21 mouse cellular contexts compared by ENCODE assay signal in the genomic region with DNA sequence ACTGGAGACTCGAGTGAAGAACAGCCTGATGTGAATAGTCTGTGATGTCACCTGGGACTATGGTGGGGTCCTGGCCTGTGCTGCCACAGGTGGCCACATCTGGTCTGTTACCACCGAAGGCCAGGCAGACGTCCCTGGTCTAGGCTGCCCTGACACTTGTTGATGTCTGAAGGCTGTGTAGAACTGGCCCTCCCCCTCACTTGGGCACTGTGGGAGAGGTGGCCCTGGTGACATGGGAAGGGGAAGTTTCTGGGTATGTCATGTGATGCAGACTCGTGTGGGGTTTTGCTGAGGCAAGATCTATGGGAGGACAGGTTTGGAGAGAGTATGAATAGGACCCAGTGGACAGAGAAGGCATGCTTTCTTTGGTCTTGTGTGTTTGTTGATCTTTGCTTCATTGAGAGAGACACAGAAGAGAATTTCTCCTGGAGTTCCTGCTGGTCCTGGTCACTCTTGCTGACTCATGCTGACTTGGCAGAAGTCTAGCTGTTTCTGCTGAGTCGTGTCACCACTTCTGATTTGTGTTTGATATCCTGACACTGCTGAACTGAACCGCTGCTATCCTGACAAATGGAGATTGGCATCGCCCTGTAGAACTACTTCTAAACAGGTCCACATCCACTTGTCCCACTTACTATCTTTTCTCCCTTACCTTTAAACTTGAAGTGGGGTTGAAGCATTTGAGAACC.
DNase-seq lines count a peak whose midpoint lies in the region; ATAC-seq and TF ChIP-seq lines count a peak whose summit lies in the region.
"Had no signal": no experiment of that assay in that cellular context is flagged by ENCODE, and none has a peak within 500 bp of the region (broad histone marks: within the 10 kb centered on the region; RNA-seq: fewer than 3 reads in every experiment).

No protein-coding gene starts in this region.

- no peaks in the 10 kb centered on the region for H3K79me2 ChIP-seq in MEL (ENCODE audit: control insufficient read depth, insufficient read depth, low read length, poor library complexity)

- no peak overlapping the region for H3K4me3 ChIP-seq in heart, embryonic 12.5 days
- no peak overlapping the region for H3K4me3 ChIP-seq in MEL (ENCODE audit: control insufficient read depth in 1 of 2, insufficient read depth in 1 of 2, low read depth in 2 of 2, low read length in 2 of 2)
- no peak overlapping the region for H3K4me3 ChIP-seq in liver, embryonic 12.5 days
- H3K4me3 ChIP-seq in intestine, embryonic 16.5 days (ENCODE audit: low read length), result no peak overlapping the region
- H3K4me3 ChIP-seq: embryonic facial prominence, embryonic 13.5 days; gastrocnemius, adult 2 months; heart, adult 2 months; stomach, embryonic 15.5 days had no signal

- H3K4me2 ChIP-seq in heart, embryonic 12.5 days, result no peak overlapping the region
- H3K4me2 ChIP-seq in liver, embryonic 12.5 days, result no peak overlapping the region
- H3K4me2 ChIP-seq in intestine, embryonic 16.5 days (ENCODE audit: low read depth, low read length), result no peak overlapping the region
- H3K4me2 ChIP-seq: embryonic facial prominence, embryonic 13.5 days; stomach, embryonic 15.5 days had no signal

- H3K27me3 ChIP-seq in heart, embryonic 12.5 days (replicated peaks), result no peaks in the 10 kb centered on the region
- H3K27me3 ChIP-seq in MEL (ENCODE audit: control insufficient read depth in 1 of 2, insufficient read depth in 2 of 2, low read length in 2 of 2), result no peaks in the 10 kb centered on the region
- no peaks in the 10 kb centered on the region for H3K27me3 ChIP-seq in liver, embryonic 12.5 days (replicated peaks)
- H3K27me3 ChIP-seq in intestine, embryonic 16.5 days (replicated peaks; ENCODE audit: control insufficient read depth, insufficient read depth, low read length), result no peaks in the 10 kb centered on the region
- H3K27me3 ChIP-seq: embryonic facial prominence, embryonic 13.5 days; stomach, embryonic 15.5 days had no signal

- ATAC-seq in heart, embryonic 12.5 days (ENCODE audit: insufficient number of reproducible peaks, low FRiP score), result peak; percentile 89
- ATAC-seq in liver, embryonic 12.5 days, result peak; percentile 64
- no peak for ATAC-seq in intestine, embryonic 16.5 days
- ATAC-seq: forebrain, postnatal 0 days; hindbrain, postnatal 0 days; lung, postnatal 0 days; midbrain, embryonic 16.5 days had no signal

- no peak for TF ChIP-seq EP300 in MEL (IDR thresholded peaks at IDR 0.05; ENCODE audit: low read depth in 1 of 2, low read length in 2 of 2)

- H3K9ac ChIP-seq in heart, embryonic 12.5 days, result no peak overlapping the region
- no peak overlapping the region for H3K9ac ChIP-seq in MEL (ENCODE audit: control insufficient read depth, low read depth, low read length, poor library complexity, severe bottlenecking)
- H3K9ac ChIP-seq in liver, embryonic 12.5 days, result no peak overlapping the region
- H3K9ac ChIP-seq in intestine, embryonic 16.5 days (ENCODE audit: low read depth, low read length), result no peak overlapping the region
- H3K9ac ChIP-seq: embryonic facial prominence, embryonic 13.5 days; forebrain, postnatal 0 days; stomach, embryonic 15.5 days had no signal

- no peaks in the 10 kb centered on the region for H3K36me3 ChIP-seq in heart, embryonic 12.5 days
- H3K36me3 ChIP-seq in MEL (ENCODE audit: control insufficient read depth in 1 of 2, insufficient read depth in 2 of 2, low read length in 2 of 2), result no peaks in the 10 kb centered on the region
- H3K36me3 ChIP-seq in liver, embryonic 12.5 days, result no peaks in the 10 kb centered on the region
- H3K36me3 ChIP-seq in intestine, embryonic 16.5 days (ENCODE audit: control insufficient read depth, insufficient read depth, low read length), result no peaks in the 10 kb centered on the region
- H3K36me3 ChIP-seq: embryonic facial prominence, embryonic 13.5 days; stomach, embryonic 15.5 days had no signal

- DNase-seq in heart, adult 18-20 months, result no peak
- peak; percentile 21 for DNase-seq in MEL (ENCODE audit: low read depth, low spot score)
- peak; percentile 21 for DNase-seq in adrenal gland, postnatal 10 days
- no peak for DNase-seq in left cerebral cortex, postnatal 10 days (ENCODE audit: extremely low spot score in 1 of 2, low spot score in 2 of 2)
- DNase-seq: cerebellum, adult 18-20 months; forebrain, postnatal 0 days; gastrocnemius, adult 2 months; heart, adult 2 months; kidney, adult 18-20 months; kidney, postnatal 10 days; right cerebral cortex, adult 18-20 months; spleen, adult 18-20 months; thymus, adult 2 months had no signal

- no peak for TF ChIP-seq CTCF in MEL (IDR thresholded peaks at IDR 0.05 in 2 of 3, conservative IDR thresholded peaks at IDR 0.05 in 1 of 3; ENCODE audit: control insufficient read depth in 1 of 3, insufficient read depth in 1 of 3, low read depth in 2 of 3, low read length in 3 of 3, poor library complexity in 1 of 3, severe bottlenecking in 1 of 3)

- H3K27ac ChIP-seq in heart, embryonic 12.5 days (ENCODE audit: poor library complexity, severe bottlenecking), result peak overlapping the region; percentile 19; the same call in 1 of the 2 replicates
- no peak overlapping the region for H3K27ac ChIP-seq in MEL (ENCODE audit: control insufficient read depth, low read depth, low read length)
- H3K27ac ChIP-seq in liver, embryonic 12.5 days, result peak overlapping the region; percentile 51; the same call in 1 of the 2 replicates
- no peak overlapping the region for H3K27ac ChIP-seq in intestine, embryonic 16.5 days (ENCODE audit: low read length)
- H3K27ac ChIP-seq: embryonic facial prominence, embryonic 13.5 days; gastrocnemius, adult 2 months; heart, adult 2 months; hindbrain, postnatal 0 days; stomach, embryonic 15.5 days had no signal

- TF ChIP-seq POLR2A in MEL (IDR thresholded peaks at IDR 0.05; ENCODE audit: control insufficient read depth in 1 of 2, insufficient read depth in 1 of 2, low read depth in 1 of 2, low read length in 2 of 2, poor library complexity in 1 of 2), result no peak

- intact Hi-C loops in left cerebral cortex, postnatal 10 days (cut with DNase I), result no loop called here

- no peak for TF ChIP-seq RAD21 in MEL (IDR thresholded peaks at IDR 0.05; ENCODE audit: low read depth, low read length)

- H3K9me3 ChIP-seq in heart, embryonic 12.5 days (replicated peaks), result no peaks in the 10 kb centered on the region
- H3K9me3 ChIP-seq in MEL (replicated peaks; ENCODE audit: insufficient read depth, low read length), result no peaks in the 10 kb centered on the region
- H3K9me3 ChIP-seq in liver, embryonic 12.5 days (replicated peaks), result no peaks in the 10 kb centered on the region
- no peaks in the 10 kb centered on the region for H3K9me3 ChIP-seq in intestine, embryonic 16.5 days (ENCODE audit: control insufficient read depth, low read length)
- H3K9me3 ChIP-seq: embryonic facial prominence, embryonic 13.5 days; stomach, embryonic 15.5 days had no signal

- H3K4me1 ChIP-seq in heart, embryonic 12.5 days (replicated peaks), result no peaks in the 10 kb centered on the region
- H3K4me1 ChIP-seq in MEL (ENCODE audit: control insufficient read depth in 1 of 2, insufficient read depth in 2 of 2, low read length in 2 of 2), result no peaks in the 10 kb centered on the region
- no peaks in the 10 kb centered on the region for H3K4me1 ChIP-seq in liver, embryonic 12.5 days
- H3K4me1 ChIP-seq in intestine, embryonic 16.5 days (ENCODE audit: control insufficient read depth, insufficient read depth, low read length), result no peaks in the 10 kb centered on the region
- H3K4me1 ChIP-seq: embryonic facial prominence, embryonic 13.5 days; stomach, embryonic 15.5 days had no signal

- 70% methylated on average over 7 of the region's 7 CpGs for WGBS in heart, embryonic 12.5 days
- WGBS in liver, embryonic 12.5 days (ENCODE audit: insufficient replicate concordance), result 42% methylated on average over 7 of the region's 7 CpGs
- WGBS in intestine, embryonic 16.5 days, result 73% methylated on average over 7 of the region's 7 CpGs

TF ChIP-seq in MEL, 35 proteins besides CTCF, POLR2A, EP300 and RAD21:
- TF ChIP-seq USF1 (IDR thresholded peaks at IDR 0.05; ENCODE audit: low read depth, low read length) (peak; percentile 48; the same call in 1 of the 2 replicates), HCFC1 (IDR thresholded peaks at IDR 0.05; ENCODE audit: low read depth, low read length) (no peak)

Comparison
In these comparisons a context has a peak if more than half of its experiments do, and no peak if none do; other contexts are left out.
1. H3K27ac ChIP-seq: peak in heart, embryonic 12.5 days (single experiment) and liver, embryonic 12.5 days (single experiment); none in MEL (single experiment) and intestine, embryonic 16.5 days (single experiment).
2. DNase-seq: peak in MEL (single experiment) and adrenal gland, postnatal 10 days (single experiment); none in heart, adult 18-20 months (0 of 2) and left cerebral cortex, postnatal 10 days (0 of 2).